Mouse (Mus musculus) embryonic facial prominence, embryonic 12.5 days (tissue): ENCODE results near the gene Syvn1. TPM values are rescaled to one million over a fixed set of nuclear protein-coding genes. Genes with fewer than 3 reads are reported as not detected.

Experiments used
- ATAC-seq: fragments of 200-750 bp; cut with Nextera tagmentation; 2 replicates; pipeline ENCODE4 v1.8.0; 2017; ENCODE audit not compliant: insufficient number of reproducible peaks, insufficient read depth, low FRiP score, low TSS enrichment
- H3K27ac ChIP-seq: fragments of 300-500 bp; sonication (generic); 2 replicates; pipeline ENCODE4 v1.5.1; 2016; ENCODE audit warnings: mild to moderate bottlenecking
- H3K27me3 ChIP-seq: fragments of 300-500 bp; sonication (generic); 2 replicates; pipeline ENCODE4 v1.6.1; 2016; ENCODE audit warnings: mild to moderate bottlenecking, moderate library complexity
- H3K36me3 ChIP-seq: fragments of 300-500 bp; sonication (generic); 2 replicates; pipeline ENCODE4 v1.6.1; 2016; ENCODE audit warnings: mild to moderate bottlenecking
- H3K4me1 ChIP-seq: fragments of 300-500 bp; sonication (generic); 2 replicates; pipeline ENCODE4 v1.6.1; 2016
- H3K4me2 ChIP-seq: fragments of 300-500 bp; sonication (generic); replicated peaks from 2 replicates; pipeline ENCODE4 v1.6.1; 2016; ENCODE audit warnings: mild to moderate bottlenecking, moderate library complexity
- H3K4me3 ChIP-seq: fragments of 300-500 bp; sonication (generic); 2 replicates; pipeline ENCODE4 v1.5.1; 2016; ENCODE audit warnings: mild to moderate bottlenecking
- H3K9ac ChIP-seq: fragments of 300-500 bp; sonication (generic); 2 replicates; pipeline ENCODE4 v1.6.1; 2016; ENCODE audit warnings: mild to moderate bottlenecking, moderate library complexity
- H3K9me3 ChIP-seq: fragments of 300-500 bp; sonication (generic); 2 replicates; pipeline ENCODE4 v1.6.1; 2016; ENCODE audit warnings: mild to moderate bottlenecking, moderate library complexity
- WGBS: fragments of 180-500 bp; shearing (Covaris S2); methylation state at CpG from one replicate; pipeline ENCODE4 v1.1.7; 2016; 5-methylcytosine and 5-hydroxymethylcytosine counted together
- polyA plus RNA-seq: library from polyadenylated mRNA; unstranded; fragments of >200 nt; fragmentation: Nextera tagmentation; extraction: Ambion mirVana; gene quantifications from 2 replicates; pipeline ENCODE4 v1.2.1, GENCODE M21; 2016

Syvn1 gene
- polyA plus RNA-seq, 1 experiment from 2014 or later: 26.4 TPM

DNA sequence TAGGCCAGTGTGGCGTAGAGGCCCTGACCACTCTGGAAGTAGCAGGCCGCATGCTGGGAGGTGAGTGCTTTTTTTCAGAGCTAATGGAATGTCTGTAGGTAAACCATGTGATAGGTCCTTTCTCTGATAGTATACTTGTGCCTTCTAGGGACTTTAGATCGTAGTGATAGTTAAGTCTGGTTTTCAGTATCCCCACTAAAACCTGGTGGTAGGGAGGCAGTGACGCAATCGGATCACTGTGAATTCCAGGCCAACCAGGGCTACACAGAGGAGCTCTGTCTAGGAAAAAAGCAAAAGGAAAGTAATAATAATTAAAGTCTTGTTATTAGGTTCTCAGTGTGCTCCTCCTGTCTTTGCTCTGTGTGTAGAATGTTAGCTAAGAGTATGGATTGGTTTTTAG, 12.1 kb downstream of the Syvn1 start:
- no peaks in the 10 kb centered on the region for H3K27me3 ChIP-seq
- H3K9ac ChIP-seq: peak overlapping the region; percentile 92
- no peak for ATAC-seq
- H3K4me1 ChIP-seq: peaks cover 33% of the 10 kb centered on the region
- peak overlapping the region; percentile 80 for H3K27ac ChIP-seq
- H3K4me2 ChIP-seq: peak overlapping the region; percentile 86
- no peaks in the 10 kb centered on the region for H3K9me3 ChIP-seq
- peak overlapping the region; percentile 86 for H3K4me3 ChIP-seq
- 40% methylated on average over 5 of the region's 5 CpGs for WGBS
- H3K36me3 ChIP-seq: peaks cover 38% of the 10 kb centered on the region

DNA sequence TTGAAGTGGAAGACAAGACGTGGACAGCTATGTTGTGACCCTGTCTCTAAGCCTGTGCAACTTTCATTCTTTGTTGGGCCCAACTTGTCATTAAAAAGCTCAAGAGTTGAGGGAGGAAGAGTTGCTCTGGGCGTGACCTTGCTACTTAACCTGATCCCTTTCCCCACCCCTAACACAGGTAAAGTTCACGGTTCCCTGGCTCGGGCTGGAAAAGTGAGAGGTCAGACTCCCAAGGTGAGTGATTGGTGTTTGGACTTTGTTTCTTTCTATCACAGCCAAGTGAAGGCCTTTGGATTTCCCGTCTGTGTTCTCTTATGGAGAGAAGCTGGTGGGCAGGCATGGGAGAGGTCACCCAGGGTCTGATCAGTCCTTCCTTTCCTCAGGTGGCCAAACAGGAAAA, 12.6 kb downstream of the Syvn1 start:
- Histone ChIP-seq H3K4me3 (peak overlapping the region; percentile 86), H3K4me1 (peaks cover 33% of the 10 kb centered on the region), H3K9me3 (no peaks in the 10 kb centered on the region), H3K9ac (peak overlapping the region; percentile 92), H3K27me3 (no peaks in the 10 kb centered on the region), H3K27ac (no peak overlapping the region), H3K36me3 (peaks cover 33% of the 10 kb centered on the region), H3K4me2 (peak overlapping the region; percentile 86)
- ATAC-seq: no peak
- WGBS: 86% methylated on average over 5 of the region's 5 CpGs

DNA sequence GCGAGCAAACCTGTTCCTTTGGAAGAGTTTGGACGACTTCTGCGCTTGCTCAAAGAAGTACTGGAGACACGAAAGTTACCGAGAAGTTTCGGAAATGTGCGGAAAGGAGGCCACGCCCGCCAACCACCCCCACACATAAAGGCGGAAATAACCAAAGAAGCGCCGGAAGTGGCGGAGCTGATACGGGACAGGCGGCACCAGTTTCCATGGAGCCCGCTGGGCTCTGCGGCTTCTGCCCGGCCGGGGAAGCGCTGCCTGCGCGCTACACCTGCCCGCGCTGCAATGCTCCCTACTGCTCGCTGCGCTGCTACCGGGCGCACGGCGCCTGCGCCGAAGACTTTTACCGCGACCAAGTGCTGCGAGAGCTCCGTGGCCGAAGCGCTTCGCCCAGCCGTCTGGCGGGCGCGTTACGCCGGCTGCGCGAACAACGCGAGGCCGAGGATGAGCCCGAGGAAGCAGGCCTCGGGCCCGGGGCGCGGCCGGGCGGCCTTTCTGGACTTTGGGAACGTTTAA, 14.7 kb downstream of the Syvn1 start, which contains the start of gene Znhit2:
Znhit2 (plus strand) TSS at position 172 of the 513 bp plus-strand sequence.
- ATAC-seq: peak; percentile 32; the same call in 1 of the 2 replicates
- Histone ChIP-seq H3K9me3 (no peaks in the 10 kb centered on the region), H3K9ac (peak within 1 kb of the TSS; percentile 91), H3K27me3 (no peaks in the 10 kb centered on the region), H3K4me1 (peaks cover 32% of the 10 kb centered on the region), H3K4me2 (peak within 1 kb of the TSS; percentile 100), H3K36me3 (peaks cover 15% of the 10 kb centered on the region; the same call in 1 of the 2 replicates), H3K27ac (peak within 1 kb of the TSS; percentile 92), H3K4me3 (peak within 1 kb of the TSS; percentile 76)
- under 1% methylated on average over 58 of the region's 58 CpGs for WGBS

DNA sequence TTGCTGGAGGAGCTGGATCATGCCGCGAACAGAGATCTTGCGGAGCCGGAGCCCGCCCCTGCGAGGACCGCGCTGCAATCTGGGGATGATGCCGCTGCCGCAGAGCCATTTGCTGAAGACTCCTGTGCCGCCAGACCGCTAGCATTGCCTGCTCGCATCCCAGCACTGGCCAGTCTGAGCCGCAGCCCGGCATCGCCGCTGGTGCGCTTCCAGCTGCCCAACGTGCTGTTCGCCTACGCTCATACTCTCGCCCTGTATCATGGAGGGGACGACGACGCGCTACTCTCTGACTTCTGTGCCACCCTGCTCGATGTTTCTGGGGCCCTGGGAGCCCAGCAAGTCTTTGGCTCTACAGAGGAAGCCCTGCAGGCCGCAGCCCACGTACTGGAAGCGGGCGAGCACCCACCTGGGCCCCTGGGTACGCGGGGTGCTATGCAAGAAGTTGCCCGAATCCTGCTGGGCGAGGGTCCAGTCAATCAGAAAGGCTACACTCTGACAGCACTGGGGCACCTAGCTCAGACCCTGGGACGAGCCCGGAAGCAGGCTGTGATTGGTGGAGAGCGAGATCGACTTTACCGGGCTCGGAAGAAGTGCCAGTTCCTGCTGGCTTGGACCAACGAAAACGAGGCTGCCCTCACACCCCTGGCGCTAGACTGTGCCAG, 15.4 kb downstream of the Syvn1 start:
- peaks cover 32% of the 10 kb centered on the region for H3K4me1 ChIP-seq
- peak overlapping the region; percentile 92 for H3K27ac ChIP-seq
- peak overlapping the region; percentile 91 for H3K9ac ChIP-seq
- H3K4me3 ChIP-seq: peak overlapping the region; percentile 76
- no peaks in the 10 kb centered on the region for H3K9me3 ChIP-seq
- H3K27me3 ChIP-seq: no peaks in the 10 kb centered on the region
- H3K36me3 ChIP-seq: peaks cover 13% of the 10 kb centered on the region; the same call in 1 of the 2 replicates
- no peak for ATAC-seq
- WGBS: 2% methylated on average over 44 of the region's 44 CpGs
- peak overlapping the region; percentile 100 for H3K4me2 ChIP-seq

DNA sequence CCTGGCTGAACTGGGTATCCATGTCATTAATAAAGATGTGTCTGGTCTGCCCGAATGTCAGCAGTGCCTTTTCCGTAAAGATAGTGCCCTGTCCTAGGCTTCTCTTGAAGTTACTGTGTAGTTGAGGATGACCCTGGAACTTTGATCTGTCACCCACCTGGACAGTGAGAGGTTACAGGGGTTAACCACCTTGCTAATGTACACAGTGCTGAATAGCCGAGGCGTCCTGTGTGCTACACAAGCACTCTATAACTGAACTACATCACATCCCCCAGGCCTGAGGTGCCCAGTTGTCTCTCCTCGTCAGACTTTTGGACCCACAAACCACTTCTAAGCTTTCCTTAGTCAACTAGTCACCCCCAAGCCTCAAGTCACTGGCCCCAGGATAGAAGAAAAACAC, 16.0 kb downstream of the Syvn1 start:
- Histone ChIP-seq H3K9ac (peak overlapping the region; percentile 91), H3K4me1 (peaks cover 35% of the 10 kb centered on the region), H3K36me3 (peaks cover 13% of the 10 kb centered on the region; the same call in 1 of the 2 replicates), H3K27ac (no peak overlapping the region), H3K27me3 (no peaks in the 10 kb centered on the region), H3K4me3 (peak overlapping the region; percentile 76), H3K9me3 (no peaks in the 10 kb centered on the region), H3K4me2 (peak overlapping the region; percentile 100)
- ATAC-seq: no peak
- 71% methylated on average over 5 of the region's 5 CpGs for WGBS

DNA sequence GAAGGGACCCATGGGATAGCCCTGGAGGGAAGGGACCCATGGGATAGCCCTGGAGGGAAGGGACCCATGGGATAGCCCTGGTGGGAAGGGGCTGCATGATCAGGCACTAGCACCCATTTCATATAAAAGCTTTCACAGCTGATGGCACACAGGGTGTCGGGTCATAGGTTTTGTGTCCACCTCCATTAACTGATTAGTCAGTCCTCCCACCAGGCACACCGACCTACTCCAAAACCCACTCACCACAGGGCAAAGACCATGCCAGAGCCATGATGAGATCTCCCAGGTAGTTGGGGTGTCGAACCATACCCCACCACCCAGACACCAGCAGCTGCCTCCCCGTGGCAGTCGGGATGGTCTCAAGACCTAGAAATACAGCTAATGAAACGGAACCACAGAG, 16.7 kb downstream of the Syvn1 start:
- no peak for ATAC-seq
- Histone ChIP-seq H3K4me1 (peaks cover 37% of the 10 kb centered on the region), H3K27ac (no peak overlapping the region), H3K4me3 (no peak overlapping the region), H3K4me2 (peak overlapping the region; percentile 100; the same call in 1 of the 2 replicates), H3K9me3 (no peaks in the 10 kb centered on the region), H3K9ac (peak overlapping the region; percentile 91; the same call in 1 of the 2 replicates), H3K36me3 (peaks cover 13% of the 10 kb centered on the region; the same call in 1 of the 2 replicates), H3K27me3 (no peaks in the 10 kb centered on the region)
- 91% methylated on average over 6 of the region's 6 CpGs for WGBS

DNA sequence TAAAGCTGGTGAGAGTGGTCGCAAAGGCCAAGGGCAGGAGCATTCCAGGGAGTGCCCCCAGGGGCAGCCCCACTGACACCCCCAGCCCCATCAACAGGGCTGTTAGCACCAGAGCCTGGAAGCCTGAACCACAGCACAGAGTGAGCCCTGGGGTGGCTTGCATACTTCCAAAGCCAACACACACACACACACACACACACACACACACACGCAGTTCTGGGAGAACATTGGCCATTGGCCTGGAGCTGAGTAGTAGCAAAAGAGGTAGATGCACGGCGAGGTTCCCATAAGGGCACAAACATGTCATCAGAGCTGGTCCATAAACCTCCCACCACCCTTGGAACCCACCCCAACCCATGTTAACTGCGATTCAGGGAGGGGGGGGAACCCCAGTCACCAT, 20.2 kb downstream of the Syvn1 start:
- peaks cover 29% of the 10 kb centered on the region for H3K4me1 ChIP-seq
- H3K36me3 ChIP-seq: peaks cover 30% of the 10 kb centered on the region
- peak overlapping the region; percentile 80 for H3K27ac ChIP-seq
- H3K4me3 ChIP-seq: peak overlapping the region; percentile 47
- H3K9me3 ChIP-seq: no peaks in the 10 kb centered on the region
- 37% methylated on average over 5 of the region's 5 CpGs for WGBS
- ATAC-seq: no peak
- peak overlapping the region; percentile 59 for H3K9ac ChIP-seq
- peak overlapping the region; percentile 88 for H3K4me2 ChIP-seq
- no peaks in the 10 kb centered on the region for H3K27me3 ChIP-seq

DNA sequence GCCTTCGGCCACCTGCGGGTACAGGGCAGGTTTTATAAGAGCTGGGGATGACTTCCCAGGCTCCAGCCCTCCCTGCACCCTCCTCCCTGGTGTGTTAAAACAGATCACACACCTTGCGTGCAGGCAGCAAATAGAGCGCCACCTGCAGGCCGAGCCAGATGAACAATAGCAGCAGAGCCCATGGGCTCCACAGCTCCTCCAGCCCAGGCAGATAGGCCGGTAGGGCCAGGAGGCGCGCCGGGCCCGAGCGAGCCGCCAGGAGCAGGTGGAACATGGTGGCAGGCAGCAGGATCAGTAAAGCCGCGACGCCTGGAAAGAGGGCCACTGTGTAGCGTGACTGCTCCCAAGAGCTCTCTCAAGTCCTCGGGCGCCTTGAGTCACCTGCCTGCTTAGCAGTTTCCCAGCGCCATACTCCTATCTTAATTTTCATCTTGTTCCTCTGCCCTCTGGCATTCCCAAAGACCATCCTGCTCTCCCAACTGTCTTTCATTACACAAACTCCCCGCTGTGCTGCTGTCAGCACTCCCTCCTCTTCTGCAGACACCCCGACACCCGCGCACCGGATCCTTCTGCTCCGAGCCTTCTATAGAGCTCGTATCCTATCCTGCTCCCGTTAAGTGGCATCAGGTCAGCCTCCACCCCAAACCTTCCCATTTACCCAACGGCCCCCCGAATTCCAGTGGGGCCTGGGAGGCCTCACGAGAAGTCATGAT, 20.8 kb downstream of the Syvn1 start:
- Histone ChIP-seq H3K4me1 (peaks cover 23% of the 10 kb centered on the region), H3K27ac (peak overlapping the region; percentile 80), H3K4me2 (peak overlapping the region; percentile 88), H3K9me3 (no peaks in the 10 kb centered on the region), H3K36me3 (peaks cover 32% of the 10 kb centered on the region), H3K9ac (peak overlapping the region; percentile 59), H3K27me3 (no peaks in the 10 kb centered on the region), H3K4me3 (peak overlapping the region; percentile 47)
- 2% methylated on average over 30 of the region's 30 CpGs for WGBS
- peak; percentile 31 for ATAC-seq

DNA sequence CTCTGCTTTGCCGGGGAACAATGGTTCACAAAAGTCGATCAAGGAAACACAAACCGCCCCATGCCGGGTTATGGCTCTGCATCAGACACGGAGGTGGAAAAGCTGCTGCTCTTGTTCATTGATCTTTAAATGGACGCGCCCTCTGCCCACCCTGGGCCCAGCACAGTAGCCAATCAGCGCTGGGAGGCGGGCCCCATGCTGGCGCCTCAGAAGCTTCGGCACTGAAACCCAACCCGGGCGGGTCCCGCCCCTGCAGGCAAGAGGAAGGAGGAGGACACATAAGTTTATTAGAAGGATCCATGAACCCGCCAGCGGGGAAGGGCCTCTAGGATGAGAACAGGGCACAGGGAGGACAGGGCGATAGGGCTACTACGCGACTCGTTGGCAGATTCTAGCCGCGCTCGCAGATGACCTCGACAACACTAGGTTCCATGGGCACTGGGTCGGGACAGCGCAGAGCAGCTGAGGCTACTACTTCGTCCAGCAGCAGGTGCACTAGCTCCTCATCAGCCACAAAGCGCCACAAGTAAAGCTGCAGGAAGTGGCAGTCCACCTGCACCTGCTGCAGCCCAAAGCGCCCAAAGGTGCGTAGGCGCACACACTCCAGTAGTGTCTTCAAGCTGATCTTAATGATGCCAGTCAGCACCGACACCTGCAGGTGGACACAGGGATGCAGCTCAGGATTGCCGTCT, 21.5 kb downstream of the Syvn1 start, which contains the start of gene Tm7sf2:
Tm7sf2 (minus strand) TSS at position 650 of the 692 bp plus-strand sequence.
- peaks cover 16% of the 10 kb centered on the region for H3K4me1 ChIP-seq
- peak within 1 kb of the TSS; percentile 59 for H3K9ac ChIP-seq
- peak within 1 kb of the TSS; percentile 88 for H3K4me2 ChIP-seq
- 11% methylated on average over 33 of the region's 33 CpGs for WGBS
- no peaks in the 10 kb centered on the region for H3K9me3 ChIP-seq
- no peaks in the 10 kb centered on the region for H3K27me3 ChIP-seq
- H3K36me3 ChIP-seq: peaks cover 36% of the 10 kb centered on the region
- H3K4me3 ChIP-seq: peak within 1 kb of the TSS; percentile 47
- peak; percentile 87 for ATAC-seq
- peak within 1 kb of the TSS; percentile 80 for H3K27ac ChIP-seq

DNA sequence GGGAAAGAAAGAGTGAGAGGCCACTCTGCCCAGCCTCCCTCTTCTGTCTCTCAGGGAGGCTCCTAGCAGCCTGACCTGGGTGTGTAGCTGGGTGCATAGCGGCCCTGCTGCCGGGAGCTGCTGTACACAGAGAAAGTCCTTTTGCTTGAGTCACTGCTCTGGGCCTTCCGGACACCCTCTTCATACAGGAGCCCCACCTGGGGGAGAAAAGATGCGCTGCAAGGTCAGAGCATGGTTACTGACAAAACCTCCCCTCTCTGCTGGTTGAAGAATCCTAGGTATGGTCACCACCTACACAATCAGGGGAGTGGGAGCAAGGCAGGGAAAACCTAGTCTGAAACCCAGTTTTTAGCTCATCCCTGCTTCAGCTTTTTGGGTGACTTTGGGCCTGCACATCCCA, 22.6 kb downstream of the Syvn1 start:
- H3K4me2 ChIP-seq: no peak overlapping the region
- 76% methylated on average over 4 of the region's 4 CpGs for WGBS
- ATAC-seq: no peak
- H3K4me3 ChIP-seq: no peak overlapping the region
- H3K27ac ChIP-seq: no peak overlapping the region
- H3K27me3 ChIP-seq: no peaks in the 10 kb centered on the region
- peaks cover 15% of the 10 kb centered on the region for H3K4me1 ChIP-seq
- no peaks in the 10 kb centered on the region for H3K9me3 ChIP-seq
- peaks cover 46% of the 10 kb centered on the region for H3K36me3 ChIP-seq
- no peak overlapping the region for H3K9ac ChIP-seq

DNA sequence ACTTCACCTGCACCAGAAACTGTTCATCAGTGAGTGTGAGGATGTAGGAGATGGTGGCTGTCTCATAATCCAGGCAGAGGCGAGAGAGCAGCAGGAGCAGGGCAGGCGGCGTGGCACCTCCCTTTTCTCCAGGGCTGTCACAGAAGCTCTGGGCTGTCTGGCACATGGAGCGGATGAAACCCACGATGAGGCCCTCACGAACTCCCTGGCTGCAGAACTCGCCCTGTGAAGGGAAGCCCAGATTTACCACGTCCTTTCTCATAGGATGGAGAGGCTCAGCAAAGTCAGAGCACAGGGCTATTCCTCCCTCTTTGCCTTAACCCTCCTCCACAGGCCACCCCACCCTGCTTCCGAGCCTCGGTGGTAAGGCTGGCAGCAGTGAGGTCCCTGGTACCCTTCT, 23.5 kb downstream of the Syvn1 start:
- Histone ChIP-seq H3K27ac (no peak overlapping the region), H3K27me3 (no peaks in the 10 kb centered on the region), H3K4me3 (no peak overlapping the region), H3K9ac (no peak overlapping the region), H3K4me2 (no peak overlapping the region), H3K9me3 (no peaks in the 10 kb centered on the region), H3K36me3 (peaks cover 53% of the 10 kb centered on the region), H3K4me1 (peaks cover 15% of the 10 kb centered on the region)
- no peak for ATAC-seq
- WGBS: 89% methylated on average over 10 of the region's 10 CpGs
